Mouse (Mus musculus) cerebellum, adult 9-10 months (tissue): ENCODE results near the gene Stim2.

Experiments used
- DNase-seq: peaks from one replicate; pipeline ENCODE4 v3.0.0; 2022

Gene Stim2

GRCm38 (mm10) chr5:54118410-54119212, 120.3 kb downstream of the Stim2 start:
- DNase-seq, result no peak

- DNase-seq, result no peak
These were observed 149.9 kb downstream of the Stim2 start for GRCm38 (mm10) chr5:54148091-54148795.

- peak; percentile 65 for DNase-seq
These were observed 156.4 kb downstream of the Stim2 start for GRCm38 (mm10) chr5:54154503-54155226.

GRCm38 (mm10) chr5:54155227-54155776, 157.0 kb downstream of the Stim2 start:
- no peak for DNase-seq

GRCm38 (mm10) chr5:54155916-54156315, 157.6 kb downstream of the Stim2 start:
- DNase-seq, result no peak

- no peak for DNase-seq
These were observed 158.7 kb downstream of the Stim2 start for GRCm38 (mm10) chr5:54156944-54157527.

GRCm38 (mm10) chr5:54158230-54158629, 159.9 kb downstream of the Stim2 start:
- DNase-seq, result no peak

GRCm38 (mm10) chr5:54159156-54159793, 161.0 kb downstream of the Stim2 start:
- no peak for DNase-seq

- DNase-seq, result no peak
These were observed 162.3 kb downstream of the Stim2 start for GRCm38 (mm10) chr5:54160561-54160960.

GRCm38 (mm10) chr5:54163890-54164289, 165.6 kb downstream of the Stim2 start:
- no peak for DNase-seq
